Mouse (Mus musculus): ENCODE measurements around the gene Prss37. TPM values are rescaled to one million over a fixed set of nuclear protein-coding genes. Genes with fewer than 3 reads are reported as not detected.

Gene Prss37
- total RNA-seq (2017), result not detected in 2 replicates

DNA sequence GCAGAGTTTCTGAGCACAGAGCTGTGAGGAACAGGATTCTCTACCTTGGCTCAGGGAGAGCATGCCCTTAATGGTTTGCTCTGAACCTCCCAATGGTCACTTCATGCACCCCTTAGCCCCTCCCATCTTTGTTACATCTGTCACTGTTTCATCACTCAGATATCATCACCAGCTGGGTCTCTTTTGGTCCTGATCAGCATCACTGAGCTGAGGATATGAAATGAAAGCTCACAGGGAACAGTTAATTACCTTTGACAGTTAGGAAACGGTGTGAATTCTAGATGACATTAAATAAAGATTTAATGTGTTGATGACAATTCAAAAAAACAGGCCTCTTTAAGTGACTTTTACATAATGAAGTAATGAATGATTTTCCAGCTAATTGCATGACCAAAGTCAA, at the start of gene Prss37:
TSS of gene Prss37 (minus strand) at position 101 of the 400 bp plus-strand sequence.
- ATAC-seq (replicated peaks; ENCODE audit: low read depth, poor library complexity, severe bottlenecking), result no peak

DNA sequence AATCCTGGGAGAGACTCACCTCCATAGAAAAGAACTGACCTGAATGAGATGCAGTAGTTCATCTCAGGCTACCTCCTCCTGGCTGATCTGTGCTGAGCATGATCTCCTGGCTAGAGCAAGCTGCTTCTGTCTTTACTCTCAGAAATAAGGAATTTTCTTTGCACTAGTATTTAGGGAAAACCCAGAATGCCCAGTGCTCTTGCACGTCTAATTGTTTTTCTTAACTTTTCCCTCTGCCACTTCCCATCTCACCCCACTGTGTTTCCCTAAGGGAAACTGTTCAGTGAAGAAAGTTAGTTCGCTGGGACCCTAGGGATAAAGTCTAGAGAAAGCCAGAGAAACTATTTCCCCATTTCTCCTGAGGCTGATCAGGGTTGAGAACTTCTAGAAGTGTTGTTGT, 35.6 kb upstream of the Prss37 start, which contains the start of gene Olfr461:
TSS of gene Olfr461 (minus strand) at position 101 of the 400 bp plus-strand sequence.
- ATAC-seq (replicated peaks; ENCODE audit: low read depth, poor library complexity, severe bottlenecking), result no peak

DNA sequence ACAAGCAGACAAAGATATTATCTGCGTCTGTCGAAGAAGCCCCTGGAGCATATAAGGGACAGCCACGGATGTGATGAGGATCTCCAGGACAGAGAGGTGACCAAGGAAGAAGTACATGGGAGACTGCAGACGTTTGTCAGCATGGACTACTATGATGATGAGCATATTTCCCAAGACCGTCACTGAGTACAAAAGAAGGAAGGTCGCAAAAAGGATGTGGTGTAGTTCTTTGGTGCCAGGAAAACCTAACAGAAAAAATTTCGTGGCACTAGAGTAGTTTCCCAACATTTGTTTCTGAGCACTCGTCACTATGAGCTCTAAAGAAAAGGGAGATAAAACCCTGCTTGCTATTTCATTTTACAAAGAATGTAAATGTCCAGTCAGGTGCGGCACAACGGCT, 25.4 kb upstream of the Prss37 start:
- 0 out of 2 replicates have a peak, but pooled peaks have one; percentile 32 for ATAC-seq (replicated peaks; ENCODE audit: low read depth, poor library complexity, severe bottlenecking)

DNA sequence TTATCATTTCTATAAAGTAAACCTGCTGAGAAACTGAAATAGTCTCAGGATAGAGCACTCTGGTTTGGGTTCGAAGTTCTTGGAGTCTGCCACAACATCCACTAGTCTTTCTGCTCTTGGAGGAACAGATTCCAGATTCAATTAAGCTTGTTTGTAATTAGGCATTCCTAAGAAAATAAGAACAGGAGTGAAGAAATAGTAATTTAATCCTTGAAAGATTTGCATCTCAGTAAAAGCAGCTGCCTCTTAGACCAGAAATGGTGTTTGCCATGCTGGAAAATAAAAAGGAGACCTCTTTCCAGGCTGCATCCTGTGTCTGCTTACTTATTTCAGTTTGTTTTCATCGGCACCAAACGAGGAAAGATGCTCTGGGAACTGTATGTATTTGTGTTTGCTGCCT, 26.1 kb downstream of the Prss37 start, which contains the start of gene Tas2r108:
TSS of gene Tas2r108 (plus strand) at position 301 of the 400 bp plus-strand sequence.
- ATAC-seq (replicated peaks; ENCODE audit: low read depth, poor library complexity, severe bottlenecking), result no peak

DNA sequence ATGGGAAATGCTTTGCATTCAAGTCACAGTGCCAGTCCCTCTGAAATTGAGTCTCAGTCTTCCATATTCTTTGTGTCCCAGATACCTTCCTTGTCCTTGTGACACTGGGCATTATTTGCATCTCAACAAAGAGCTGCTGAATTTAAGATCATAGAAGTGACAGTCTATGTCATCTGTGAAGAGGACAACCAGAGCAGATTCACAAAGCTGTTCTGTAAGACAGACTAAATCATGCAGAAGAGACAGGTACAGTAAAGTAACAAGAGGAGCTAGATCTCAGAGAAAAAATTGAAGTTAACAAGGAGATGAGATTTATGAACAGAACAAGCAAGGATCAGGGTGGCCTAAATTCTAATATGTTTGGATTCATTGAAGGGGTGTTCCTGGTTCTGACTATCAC, 28.4 kb downstream of the Prss37 start, which contains the start of gene Tas2r137:
TSS of gene Tas2r137 (plus strand) at position 301 of the 400 bp plus-strand sequence.
- no peak for ATAC-seq (replicated peaks; ENCODE audit: low read depth, poor library complexity, severe bottlenecking)

DNA sequence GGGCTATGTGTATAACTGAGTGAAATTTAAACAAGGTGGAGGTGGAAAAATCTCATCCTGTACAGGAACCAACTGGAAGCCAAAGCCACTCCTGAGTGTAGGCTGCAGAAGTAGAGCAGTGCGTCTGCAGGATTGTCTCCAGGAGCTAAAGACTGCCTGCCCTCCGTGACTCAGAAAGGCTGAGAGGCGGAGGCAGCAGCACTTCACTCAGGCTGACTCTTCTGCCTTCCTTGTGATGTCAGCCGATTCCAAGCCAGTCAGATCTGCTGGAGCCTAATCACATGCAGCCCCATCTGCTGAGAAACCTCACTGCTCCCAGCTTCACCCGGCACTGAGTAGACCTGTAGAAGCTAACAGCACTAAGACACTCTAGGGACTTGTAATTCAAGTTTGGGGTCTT, 37.0 kb downstream of the Prss37 start:
- ATAC-seq (replicated peaks; ENCODE audit: low read depth, poor library complexity, severe bottlenecking), result no peak

DNA sequence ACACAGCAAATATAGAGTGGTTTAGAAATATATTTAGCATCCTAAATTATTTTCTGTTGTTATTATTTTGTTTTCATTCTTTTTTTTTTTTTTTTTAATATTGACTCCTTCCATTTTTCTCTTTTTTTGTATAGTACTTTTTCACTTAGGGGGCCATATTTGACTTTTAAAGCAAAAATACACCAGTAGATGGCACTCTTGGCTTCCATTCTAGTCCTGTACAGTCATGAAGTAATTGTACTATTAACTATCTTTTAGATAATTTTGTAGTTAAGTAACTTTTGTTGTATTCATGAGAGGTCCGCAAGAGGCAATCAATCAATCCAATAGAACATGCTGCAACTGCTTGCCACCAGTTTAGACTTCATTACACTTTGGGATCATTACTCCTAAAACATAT, 39.6 kb downstream of the Prss37 start:
- ATAC-seq (replicated peaks; ENCODE audit: low read depth, poor library complexity, severe bottlenecking), result 0 out of 2 replicates have a peak, but pooled peaks have one; percentile 50

DNA sequence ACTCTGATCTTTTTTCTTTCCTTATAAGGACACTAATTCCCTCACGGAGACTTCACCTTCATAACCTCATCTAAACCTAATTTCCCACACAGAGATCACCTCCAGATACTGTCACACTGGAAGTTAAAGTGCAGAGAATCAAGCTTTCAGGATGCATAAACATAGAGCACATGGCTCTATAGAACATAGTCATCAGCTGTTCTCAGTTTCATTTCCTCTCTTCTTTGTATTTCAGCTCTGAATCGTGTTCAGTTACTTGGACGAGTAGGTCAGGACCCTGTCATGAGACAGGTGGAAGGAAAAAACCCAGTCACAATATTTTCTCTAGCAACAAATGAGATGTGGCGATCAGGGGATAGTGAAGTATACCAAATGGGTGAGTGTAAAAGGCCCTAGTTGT, 43.2 kb downstream of the Prss37 start:
- ATAC-seq (replicated peaks; ENCODE audit: low read depth, poor library complexity, severe bottlenecking), result no peak

DNA sequence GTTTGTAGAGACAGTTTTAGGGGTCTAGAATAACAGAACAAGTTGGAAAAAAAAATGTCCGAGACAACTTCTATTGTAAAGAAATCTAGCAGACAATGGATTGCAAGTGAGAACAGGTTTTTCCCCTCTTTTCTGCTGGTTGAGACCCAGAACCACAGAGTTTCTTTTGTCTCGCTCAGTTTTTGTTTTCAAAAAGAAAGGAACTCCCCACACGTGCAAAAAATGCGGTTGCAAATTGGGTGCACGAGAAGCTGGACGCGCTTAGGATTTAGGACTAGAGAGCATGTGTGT, 47.6 kb downstream of the Prss37 start:
- no peak for ATAC-seq (replicated peaks; ENCODE audit: low read depth, poor library complexity, severe bottlenecking)

DNA sequence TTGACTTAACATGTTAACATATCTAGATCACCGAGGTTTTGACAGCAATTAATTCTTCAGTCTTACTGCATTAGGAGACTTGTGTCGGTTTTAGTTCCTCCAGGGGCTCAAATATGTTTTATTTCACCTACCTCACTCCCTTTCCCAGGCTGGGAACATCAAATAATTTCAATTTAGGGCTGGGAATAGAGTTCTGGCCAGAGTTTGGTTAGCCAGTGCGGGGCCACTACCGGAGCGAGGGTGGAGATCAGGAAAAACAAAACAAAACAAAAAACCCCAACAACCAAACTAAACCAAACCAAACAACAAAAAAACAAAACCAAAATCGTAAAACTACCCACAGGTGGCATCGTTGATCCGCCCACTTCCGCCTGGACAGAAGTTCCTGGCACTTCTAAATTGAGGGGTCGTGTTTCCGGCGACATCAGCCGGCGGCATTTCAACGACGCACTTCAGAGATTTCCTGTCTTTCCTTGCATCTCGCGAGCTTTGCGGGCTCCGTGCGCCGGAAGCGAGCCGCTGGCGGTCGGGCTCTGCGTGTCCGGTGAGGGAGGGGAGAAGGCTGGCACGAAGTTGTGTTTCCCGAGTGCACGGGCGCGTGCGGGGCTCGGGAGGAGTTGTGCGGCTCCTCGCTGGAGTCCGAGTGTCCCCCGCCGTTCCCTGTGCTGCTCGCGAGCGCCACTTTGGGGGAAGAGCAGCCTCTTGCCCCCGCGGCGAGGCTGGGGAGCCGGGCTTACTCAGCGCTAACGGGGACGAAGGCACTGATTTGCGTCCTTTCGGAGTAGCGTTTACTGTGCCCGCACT, 48.2 kb downstream of the Prss37 start, which contains the start of gene Ssbp1:
TSS of gene Ssbp1 (plus strand) at position 437 of the 804 bp plus-strand sequence.
- ATAC-seq (replicated peaks; ENCODE audit: low read depth, poor library complexity, severe bottlenecking), result peak; percentile 98

DNA sequence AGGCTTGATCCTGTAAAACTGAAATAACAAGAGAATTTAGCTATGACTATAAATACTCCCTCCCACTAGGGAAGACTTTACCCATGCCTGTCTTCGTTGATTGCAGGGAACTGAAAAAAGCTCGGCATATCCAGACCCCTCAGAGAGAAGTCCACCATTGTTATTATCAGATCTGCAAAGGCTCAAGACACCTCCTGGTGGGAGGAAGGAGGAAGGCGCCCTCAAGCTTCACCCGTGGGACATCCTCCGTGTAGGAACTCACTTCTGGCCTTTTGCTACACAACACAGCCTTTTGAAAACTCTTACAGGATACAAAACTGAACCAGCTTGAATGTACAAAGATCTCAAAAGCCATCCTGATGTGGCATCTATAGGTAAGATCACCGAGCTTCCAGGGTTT, 53.6 kb downstream of the Prss37 start:
- peak; percentile 87 for ATAC-seq (replicated peaks; ENCODE audit: low read depth, poor library complexity, severe bottlenecking)

Other genes starting within 250 kb of the Prss37 start
- 44.6 and 56.2 TPM in 2 replicates for gene Agk, start 194.3 kb downstream of the Prss37 start, total RNA-seq (2017)
- 4.1 and 6.6 TPM in 2 replicates for gene E330009J07Rik, start 83.4 kb downstream of the Prss37 start, total RNA-seq (2017)
- not detected in 2 replicates for gene Wee2, start 80.4 kb downstream of the Prss37 start, total RNA-seq (2017)
- gene Ssbp1, start 48.2 kb downstream of the Prss37 start, total RNA-seq (2017), result 133 and 134 TPM in 2 replicates
- not detected in 2 replicates for gene Tas2r137, start 28.3 kb downstream of the Prss37 start, total RNA-seq (2017)
- gene Tas2r108, start 26.0 kb downstream of the Prss37 start, total RNA-seq (2017), result not detected in 2 replicates
- not detected in 2 replicates for gene Olfr461, start 35.5 kb upstream of the Prss37 start, total RNA-seq (2017)
- gene Olfr460, start 50.0 kb upstream of the Prss37 start, total RNA-seq (2017), result not detected in 2 replicates
- gene Clec5a, start 66.3 kb upstream of the Prss37 start, total RNA-seq (2017), result 4.2 and 6.4 TPM in 2 replicates
- gene Tas2r138, start 93.8 kb upstream of the Prss37 start, total RNA-seq (2017), result not detected in 2 replicates
- gene Mgam, start 109.3 kb upstream of the Prss37 start, total RNA-seq (2017), result 0.14 and 1.1 TPM in 2 replicates

Measured in common myeloid progenitor, adult 5-6 weeks (primary cell).